In the genomic region with DNA sequence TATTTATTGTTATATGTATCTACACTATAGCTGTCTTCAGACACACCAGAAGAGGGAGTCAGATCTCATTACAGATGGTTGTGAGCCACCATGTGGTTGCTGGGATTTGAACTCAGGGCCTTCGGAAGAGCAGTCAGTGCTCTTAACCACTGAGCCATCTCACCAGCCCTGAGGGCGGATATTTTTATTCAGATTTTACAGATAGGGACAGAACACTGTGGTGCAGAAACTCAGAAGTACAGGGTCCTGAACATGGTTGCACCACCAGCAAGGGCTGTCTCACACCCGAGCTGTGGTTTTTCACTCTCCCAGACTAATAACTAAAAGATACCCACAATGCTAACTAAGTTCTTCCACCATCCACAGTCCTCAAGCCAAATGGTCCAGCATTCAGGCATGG, we compare ENCODE assay signal across 6 mouse cellular contexts. TPM values are rescaled to one million over a fixed set of nuclear protein-coding genes. Genes with fewer than 3 reads are reported as not detected.
A peak's percentile ranks its signal among the peaks of the same experiment; 100 is the strongest.
DNase-seq lines count a peak whose midpoint lies in the region; ATAC-seq and TF ChIP-seq lines count a peak whose summit lies in the region.
"Not testable (repeated sequence)": the region's sequence is repeated elsewhere in the genome, so short reads cannot be mapped to it uniquely, and the experiment has no call there.

No protein-coding gene starts in this region.

- 95% methylated on average over 3 of the region's 3 CpGs for WGBS in forebrain, embryonic 10.5 days
- WGBS in kidney, adult 2 months, result 79% methylated on average over 3 of the region's 3 CpGs
- WGBS in midbrain, embryonic 11.5 days, result 93% methylated on average over 3 of the region's 3 CpGs
- 88% methylated on average over 3 of the region's 3 CpGs for WGBS in small intestine, adult 2 months
- WGBS in thymus, adult 2 months, result 76% methylated on average over 3 of the region's 3 CpGs

- not testable (repeated sequence) for H3K36me3 ChIP-seq in forebrain, embryonic 10.5 days (replicated peaks); kidney, adult 2 months (ENCODE audit: control insufficient read depth, insufficient read depth, low read length); midbrain, embryonic 11.5 days (ENCODE audit: control insufficient read depth, insufficient read depth, low read length); small intestine, adult 2 months (ENCODE audit: control insufficient read depth, insufficient read depth, low read length); thymus, adult 2 months (ENCODE audit: control insufficient read depth, insufficient read depth, low read length)

- H3K4me3 ChIP-seq in forebrain, embryonic 10.5 days; kidney, adult 2 months (ENCODE audit: insufficient read depth, low read depth, low read length); midbrain, embryonic 11.5 days (ENCODE audit: low read depth, low read length); small intestine, adult 2 months (ENCODE audit: low read depth, low read length); thymus, adult 2 months (ENCODE audit: control insufficient read depth, insufficient read depth, low read length): not testable (repeated sequence)

- not testable (repeated sequence) for TF ChIP-seq POLR2A in kidney, adult 2 months (IDR thresholded peaks at IDR 0.05; ENCODE audit: low read depth, low read length); small intestine, adult 2 months (IDR thresholded peaks at IDR 0.05; ENCODE audit: low read depth, low read length); thymus, adult 2 months (IDR thresholded peaks at IDR 0.05; ENCODE audit: control insufficient read depth, extremely low read depth, insufficient read depth, low read length, poor library complexity)

- not testable (repeated sequence) for H3K4me2 ChIP-seq in midbrain, embryonic 11.5 days

- ATAC-seq in midbrain, embryonic 11.5 days (ENCODE audit: low FRiP score), result not testable (repeated sequence)

- not testable (repeated sequence) for H3K9ac ChIP-seq in midbrain, embryonic 11.5 days (ENCODE audit: low read length)

- not testable (repeated sequence) for H3K27ac ChIP-seq in forebrain, embryonic 10.5 days; kidney, adult 2 months (ENCODE audit: insufficient read depth, low read depth, low read length); midbrain, embryonic 11.5 days (ENCODE audit: low read depth, low read length)
- 0 out of 2 replicates have a peak overlapping the region, but pooled peaks have one; percentile 36 for H3K27ac ChIP-seq in small intestine, adult 2 months (ENCODE audit: insufficient read depth, low read depth, low read length)
- H3K27ac ChIP-seq in thymus, adult 2 months (ENCODE audit: control insufficient read depth, insufficient read depth, low read length), result peak overlapping the region; percentile 96

- peaks cover 23% of the 10 kb centered on the region for H3K4me1 ChIP-seq in forebrain, embryonic 10.5 days
- not testable (repeated sequence) for H3K4me1 ChIP-seq in kidney, adult 2 months (ENCODE audit: control insufficient read depth, insufficient read depth, low read length); midbrain, embryonic 11.5 days (ENCODE audit: control insufficient read depth, insufficient read depth, low read length)
- peaks cover 21% of the 10 kb centered on the region for H3K4me1 ChIP-seq in small intestine, adult 2 months (ENCODE audit: control insufficient read depth, insufficient read depth, insufficient read length, low read length)
- H3K4me1 ChIP-seq in thymus, adult 2 months (replicated peaks; ENCODE audit: control insufficient read depth, insufficient read depth, low read length), result peaks cover 59% of the 10 kb centered on the region

- not testable (repeated sequence) for TF ChIP-seq CTCF in kidney, adult 2 months (conservative IDR thresholded peaks at IDR 0.05; ENCODE audit: insufficient read depth, insufficient read length, low read depth, low read length); small intestine, adult 2 months (IDR thresholded peaks at IDR 0.05; ENCODE audit: extremely low read depth, insufficient read length, insufficient replicate concordance, low read depth, low read length); thymus, adult 2 months (IDR thresholded peaks at IDR 0.05; ENCODE audit: borderline replicate concordance, control insufficient read depth, extremely low read depth, insufficient read depth, low read length, poor library complexity)

- peak; percentile 7 for DNase-seq in forebrain, embryonic 10.5 days (ENCODE audit: extremely low spot score, low spot score)
- peak; percentile 46 for DNase-seq in kidney, adult 2 months
- peak; percentile 21 for DNase-seq in midbrain, embryonic 11.5 days (ENCODE audit: low spot score, missing footprints)
- not testable (repeated sequence) for DNase-seq in thymus, adult 2 months
- peak; percentile 30 for DNase-seq in thymus, postnatal 4 days

- H3K9me3 ChIP-seq in forebrain, embryonic 10.5 days; midbrain, embryonic 11.5 days (ENCODE audit: control insufficient read depth, low read length): not testable (repeated sequence)

- not testable (repeated sequence) for H3K27me3 ChIP-seq in forebrain, embryonic 10.5 days (ENCODE audit: poor library complexity, severe bottlenecking); kidney, adult 2 months (replicated peaks; ENCODE audit: control insufficient read depth, insufficient read depth, low read length); midbrain, embryonic 11.5 days (ENCODE audit: control insufficient read depth, insufficient read depth, low read length); small intestine, adult 2 months (ENCODE audit: control insufficient read depth, insufficient read depth, low read length); thymus, adult 2 months (ENCODE audit: control insufficient read depth, insufficient read depth, low read length)

RNA-seq across cellular contexts. Expression of a gene that starts 7.9 kb away (rescaled TPM):
- polyA plus RNA-seq in forebrain, embryonic 10.5 days (2016; fragmentation: Nextera tagmentation; extraction: Ambion mirVana), result 165 and 168 TPM in 2 replicates
- polyA plus RNA-seq in kidney, adult 2 months (2012; rRNA removed), result 32.3 and 33.2 TPM in 2 replicates
- polyA plus RNA-seq in midbrain, embryonic 11.5 days (2014; fragmentation: Nextera tagmentation; extraction: Ambion mirVana), result 169 and 177 TPM in 2 replicates
- polyA plus RNA-seq in small intestine, adult 2 months (2012; rRNA removed), result 6.4 and 10.1 TPM in 2 replicates
- polyA plus RNA-seq in thymus, adult 2 months (2012; rRNA removed), result 168 and 169 TPM in 2 replicates
